Mouse (Mus musculus): ENCODE measurements around the gene Trpm3.
A peak's percentile ranks its signal among the peaks of the same experiment; 100 is the strongest.
"Not testable (repeated sequence)": the region's sequence is repeated elsewhere in the genome, so short reads cannot be mapped to it uniquely, and the experiment has no call there.

Gene Trpm3

GRCm38 (mm10) chr19:22973727-22974126, 834.9 kb downstream of the Trpm3 start:
- no peak for DNase-seq (ENCODE audit: low spot score)

- no peak for DNase-seq (ENCODE audit: low spot score)
Observed at GRCm38 (mm10) chr19:22975801-22976200, 837.0 kb downstream of the Trpm3 start.

- no peak for DNase-seq (ENCODE audit: low spot score)
Observed at GRCm38 (mm10) chr19:22977508-22977907, 838.7 kb downstream of the Trpm3 start.

- DNase-seq (ENCODE audit: low spot score), result no peak
Observed at GRCm38 (mm10) chr19:22978763-22979162, 839.9 kb downstream of the Trpm3 start.

- no peak for DNase-seq (ENCODE audit: low spot score)
Observed at GRCm38 (mm10) chr19:22979191-22979590, 840.3 kb downstream of the Trpm3 start.

- DNase-seq (ENCODE audit: low spot score), result no peak
Observed at GRCm38 (mm10) chr19:22987914-22988313, 849.1 kb downstream of the Trpm3 start.

- no peak for DNase-seq (ENCODE audit: low spot score)
Observed at GRCm38 (mm10) chr19:22993946-22994345, 855.1 kb downstream of the Trpm3 start.

GRCm38 (mm10) chr19:22994531-22994930, 855.7 kb downstream of the Trpm3 start:
- no peak for DNase-seq (ENCODE audit: low spot score)

GRCm38 (mm10) chr19:23000293-23000692, 861.4 kb downstream of the Trpm3 start:
- DNase-seq (ENCODE audit: low spot score), result no peak

- peak; percentile 48 for DNase-seq (ENCODE audit: low spot score)
Observed at GRCm38 (mm10) chr19:23003861-23004260, 865.0 kb downstream of the Trpm3 start.

GRCm38 (mm10) chr19:23005851-23006250, 867.0 kb downstream of the Trpm3 start:
- DNase-seq (ENCODE audit: low spot score), result no peak

GRCm38 (mm10) chr19:23006517-23007273, 867.8 kb downstream of the Trpm3 start:
- DNase-seq (ENCODE audit: low spot score), result no peak

- no peak for DNase-seq (ENCODE audit: low spot score)
Observed at GRCm38 (mm10) chr19:23013695-23014094, 874.8 kb downstream of the Trpm3 start.

- DNase-seq (ENCODE audit: low spot score), result no peak
Observed at GRCm38 (mm10) chr19:23015516-23015915, 876.7 kb downstream of the Trpm3 start.

GRCm38 (mm10) chr19:23018186-23018727, 879.4 kb downstream of the Trpm3 start:
- DNase-seq (ENCODE audit: low spot score), result no peak

GRCm38 (mm10) chr19:23022902-23023301, 884.1 kb downstream of the Trpm3 start:
- no peak for DNase-seq (ENCODE audit: low spot score)

- no peak for DNase-seq (ENCODE audit: low spot score)
Observed at GRCm38 (mm10) chr19:23023316-23023960, 884.6 kb downstream of the Trpm3 start.

GRCm38 (mm10) chr19:23024821-23025220, 886.0 kb downstream of the Trpm3 start:
- no peak for DNase-seq (ENCODE audit: low spot score)

- DNase-seq (ENCODE audit: low spot score), result no peak
Observed at GRCm38 (mm10) chr19:23026427-23026826, 887.6 kb downstream of the Trpm3 start.

- no peak for DNase-seq (ENCODE audit: low spot score)
Observed at GRCm38 (mm10) chr19:23028283-23028682, 889.4 kb downstream of the Trpm3 start.

- DNase-seq (ENCODE audit: low spot score), result not testable (repeated sequence)
Observed at GRCm38 (mm10) chr19:23033343-23033742, 894.5 kb downstream of the Trpm3 start.

- DNase-seq (ENCODE audit: low spot score), result no peak
Observed at GRCm38 (mm10) chr19:23034117-23034516, 895.3 kb downstream of the Trpm3 start.

GRCm38 (mm10) chr19:23034933-23035332, 896.1 kb downstream of the Trpm3 start:
- DNase-seq (ENCODE audit: low spot score), result no peak
